ENCODE assay signal across 27 mouse cellular contexts in the genomic region with DNA sequence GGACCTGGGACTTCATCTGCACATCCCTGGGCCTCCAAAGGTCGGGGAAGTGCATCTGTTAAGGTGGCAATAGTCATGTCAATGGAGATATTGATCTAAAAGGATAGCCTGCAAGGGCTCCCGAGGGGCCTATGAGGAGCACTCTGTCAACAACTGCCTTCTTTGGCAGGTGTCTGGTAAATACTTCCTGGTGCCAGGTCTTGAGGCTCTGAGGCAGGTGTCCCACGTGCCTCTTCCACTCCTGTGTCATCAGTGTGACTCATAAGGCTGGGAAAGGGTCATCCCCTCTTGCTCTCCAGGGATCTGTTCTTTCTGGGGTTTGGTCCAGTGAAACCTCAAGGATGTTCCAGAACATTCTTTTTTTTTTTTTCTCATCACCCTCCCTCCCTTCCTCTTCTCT. TPM values are rescaled to one million over a fixed set of nuclear protein-coding genes. Genes with fewer than 3 reads are reported as not detected.
DNase-seq lines count a peak whose midpoint lies in the region; ATAC-seq and TF ChIP-seq lines count a peak whose summit lies in the region.
"Had no signal": no experiment of that assay in that cellular context is flagged by ENCODE, and none has a peak within 500 bp of the region (broad histone marks: within the 10 kb centered on the region; RNA-seq: fewer than 3 reads in every experiment).

No protein-coding gene starts in this region.

- no peaks in the 10 kb centered on the region for H3K9me3 ChIP-seq in midbrain, embryonic 15.5 days
- H3K9me3 ChIP-seq: embryonic facial prominence, embryonic 13.5 days; forebrain, embryonic 10.5 days; hindbrain, embryonic 10.5 days; kidney, embryonic 15.5 days; neural tube, embryonic 15.5 days had no signal

- WGBS in midbrain, embryonic 15.5 days = 64% methylated on average over 3 of the region's 3 CpGs

- ATAC-seq in midbrain, embryonic 15.5 days (replicated peaks) = no peak

- H3K27ac ChIP-seq in gastrocnemius, adult 2 months = peak overlapping the region; percentile 73
- H3K27ac ChIP-seq in midbrain, embryonic 15.5 days = no peak overlapping the region
- H3K27ac ChIP-seq: embryonic facial prominence, embryonic 13.5 days; forebrain, embryonic 10.5 days; hindbrain, embryonic 10.5 days; kidney, embryonic 15.5 days; liver, embryonic 14.5 days; neural tube, embryonic 15.5 days had no signal

- no peak overlapping the region for H3K4me3 ChIP-seq in gastrocnemius, adult 2 months
- no peak overlapping the region for H3K4me3 ChIP-seq in midbrain, embryonic 15.5 days
- H3K4me3 ChIP-seq: embryonic facial prominence, embryonic 13.5 days; forebrain, embryonic 10.5 days; hindbrain, embryonic 10.5 days; kidney, embryonic 15.5 days; neural tube, embryonic 15.5 days had no signal

- H3K9ac ChIP-seq in midbrain, embryonic 15.5 days = no peak overlapping the region
- H3K9ac ChIP-seq: embryonic facial prominence, embryonic 13.5 days; kidney, embryonic 15.5 days; liver, embryonic 14.5 days; neural tube, embryonic 15.5 days had no signal

- intact Hi-C loops in gastrocnemius, adult 2 months (cut with DNase I) = no loop called here

- no peak for TF ChIP-seq CTCF in gastrocnemius, adult 2 months (IDR thresholded peaks at IDR 0.05)

- H3K4me1 ChIP-seq in midbrain, embryonic 15.5 days = peaks cover 9% of the 10 kb centered on the region; the same call in 1 of the 2 replicates

- no peaks in the 10 kb centered on the region for H3K27me3 ChIP-seq in midbrain, embryonic 15.5 days (replicated peaks)
- H3K27me3 ChIP-seq: embryonic facial prominence, embryonic 13.5 days; kidney, embryonic 15.5 days; neural tube, embryonic 15.5 days had no signal

- peak; percentile 52 for DNase-seq in cerebellum, adult 11-12 months
- DNase-seq in cerebellum, postnatal 14 days = no peak
- DNase-seq in gastrocnemius, adult 2 months = no peak
- no peak for DNase-seq in gastrocnemius, postnatal 10 days
- DNase-seq in brain, adult 2 months (ENCODE audit: low read depth, low spot score) = peak; percentile 71
- no peak for DNase-seq in spleen, adult 18-20 months
- DNase-seq: adrenal gland, postnatal 25 days; gastrocnemius, postnatal 14 days; heart, postnatal 14 days; kidney, adult 11 months; kidney, postnatal 25 days; liver; lung, adult 2 months; lung, postnatal 10 days; midbrain, embryonic 14.5 days; retina, postnatal 1 day; right cerebral cortex, postnatal 14 days; thymus, postnatal 14 days had no signal

- H3K36me3 ChIP-seq in midbrain, embryonic 15.5 days (replicated peaks) = peaks cover 14% of the 10 kb centered on the region
- H3K36me3 ChIP-seq: embryonic facial prominence, embryonic 13.5 days; forebrain, embryonic 10.5 days; kidney, embryonic 15.5 days had no signal

- H3K4me2 ChIP-seq in midbrain, embryonic 15.5 days = no peak overlapping the region
- H3K4me2 ChIP-seq: embryonic facial prominence, embryonic 13.5 days; kidney, embryonic 15.5 days; neural tube, embryonic 15.5 days had no signal

RNA-seq across cellular contexts. Expression of gene Mapt, which starts 48.3 kb away (rescaled TPM):
- total RNA-seq in gastrocnemius, adult 2 months (2021) = 10 to 100 TPM; 66.3 to 79.2 TPM
- 10 to 100 TPM; 54.8 to 62.2 TPM for total RNA-seq in gastrocnemius, postnatal 10 days (2021)
- 1,028 and 1,112 TPM in 2 replicates for polyA plus RNA-seq in midbrain, embryonic 15.5 days (2015; fragmentation: Nextera tagmentation; extraction: Ambion mirVana)
- total RNA-seq: common myeloid progenitor, adult 5-6 weeks; granulocyte monocyte progenitor cell, adult 5-6 weeks had no signal

Comparison
In these comparisons a context has a peak if more than half of its experiments do, and no peak if none do; other contexts are left out.
1. DNase-seq: peak in cerebellum, adult 11-12 months (single experiment) and brain, adult 2 months (single experiment); none in cerebellum, postnatal 14 days (0 of 2), gastrocnemius, adult 2 months (single experiment), gastrocnemius, postnatal 10 days (single experiment) and spleen, adult 18-20 months (0 of 2).